Mouse (Mus musculus) MEL (cell line): ENCODE data around the gene Casp14. TPM values are rescaled to one million over a fixed set of nuclear protein-coding genes. Genes with fewer than 3 reads are reported as not detected.

ENCODE experiments used
- DNase-seq: peaks from one replicate; pipeline ENCODE4 v3.0.0; 2011; ENCODE audit warnings: low read depth, low spot score
- H3K27ac ChIP-seq: 2 replicates; pipeline ENCODE4 v1.5.1; 2012; ENCODE audit warnings: low read depth, mild to moderate bottlenecking, control low read depth, low read length, moderate library complexity; ENCODE audit not compliant: control insufficient read depth
- H3K27me3 ChIP-seq, 2 experiments: fragments of 150-350 bp in 1 of 2; sonication (generic) in 1 of 2; 2 replicates each; pipeline ENCODE4 v1.6.1; 2012; ENCODE audit warnings: low read length in 2 of 2, mild to moderate bottlenecking in 2 of 2, improper control_type of control experiment in 1 of 2, moderate library complexity in 1 of 2; ENCODE audit not compliant: insufficient read depth in 2 of 2, control insufficient read depth in 1 of 2
- H3K36me3 ChIP-seq, 2 experiments: 2 replicates each; pipeline ENCODE4 v1.6.1; 2012 to 2014; ENCODE audit warnings: low read length in 2 of 2, improper control_type of control experiment in 1 of 2, inconsistent platforms in 1 of 2, mild to moderate bottlenecking in 1 of 2; ENCODE audit not compliant: insufficient read depth in 2 of 2, control insufficient read depth in 1 of 2
- H3K4me1 ChIP-seq, 2 experiments: fragments of 150-350 bp in 1 of 2; sonication (generic) in 1 of 2; 2 replicates each; pipeline ENCODE4 v1.6.1; 2012; ENCODE audit warnings: low read length in 2 of 2, improper control_type of control experiment in 1 of 2, mild to moderate bottlenecking in 1 of 2; ENCODE audit not compliant: insufficient read depth in 2 of 2, control insufficient read depth in 1 of 2
- H3K4me3 ChIP-seq, 2 experiments: fragments of 150-350 bp in 1 of 2; sonication (generic) in 1 of 2; 2 replicates each; pipeline ENCODE4 v1.5.1; 2012; ENCODE audit warnings: low read depth in 2 of 2, low read length in 2 of 2, mild to moderate bottlenecking in 2 of 2, moderate library complexity in 2 of 2, control low read depth in 1 of 2, improper control_type of control experiment in 1 of 2; ENCODE audit not compliant: control insufficient read depth in 1 of 2, insufficient read depth in 1 of 2
- H3K79me2 ChIP-seq: 2 replicates; pipeline ENCODE4 v1.6.1; 2012; ENCODE audit warnings: mild to moderate bottlenecking, low read length, moderate library complexity; ENCODE audit not compliant: control insufficient read depth, poor library complexity, insufficient read depth
- H3K9ac ChIP-seq: 2 replicates; pipeline ENCODE4 v1.6.1; 2012; ENCODE audit warnings: low read depth, mild to moderate bottlenecking, control low read depth, low read length, moderate library complexity; ENCODE audit not compliant: control insufficient read depth, poor library complexity, severe bottlenecking
- H3K9me3 ChIP-seq: fragments of 150-350 bp; sonication (generic); replicated peaks from 2 replicates; pipeline ENCODE4 v1.6.1; 2012; ENCODE audit warnings: mild to moderate bottlenecking, low read length, improper control_type of control experiment, moderate library complexity; ENCODE audit not compliant: insufficient read depth
- CHD1 ChIP-seq: IDR thresholded peaks from 2 replicates; pipeline ENCODE4 v1.6.1; 2012; ENCODE audit warnings: low read depth, mild to moderate bottlenecking, inconsistent platforms, low read length, improper control_type of control experiment
- CHD2 ChIP-seq: IDR thresholded peaks from 2 replicates; pipeline ENCODE4 v1.6.1; 2011; ENCODE audit warnings: low read length, improper control_type of control experiment
- CTCF ChIP-seq, 3 experiments: IDR thresholded peaks in 2 of 3; conservative IDR thresholded peaks in 1 of 3; 2 replicates each; pipeline ENCODE4 v1.5.1; 2011 to 2012; ENCODE audit warnings: low read length in 3 of 3, low read depth in 2 of 3, mild to moderate bottlenecking in 2 of 3, improper control_type of control experiment in 1 of 3, inconsistent platforms in 1 of 3, mixed read lengths in 1 of 3, moderate library complexity in 1 of 3; ENCODE audit not compliant: control insufficient read depth in 1 of 3, insufficient read depth in 1 of 3, poor library complexity in 1 of 3, severe bottlenecking in 1 of 3
- E2F4 ChIP-seq: IDR thresholded peaks from 2 replicates; pipeline ENCODE4 v1.6.1; 2011; ENCODE audit warnings: low read depth, low read length, improper control_type of control experiment, borderline replicate concordance
- EP300 ChIP-seq, 2 experiments: IDR thresholded peaks; 2 replicates each; pipeline ENCODE4 v1.6.1; 2011; ENCODE audit warnings: improper control_type of control experiment in 2 of 2, low read length in 2 of 2, low read depth in 1 of 2, mild to moderate bottlenecking in 1 of 2
- GABPA ChIP-seq: IDR thresholded peaks from 2 replicates; pipeline ENCODE4 v1.6.1; 2012; ENCODE audit warnings: low read depth, mild to moderate bottlenecking, inconsistent platforms, low read length, improper control_type of control experiment, moderate library complexity
- GATA1 ChIP-seq: IDR thresholded peaks from 2 replicates; pipeline ENCODE4 v1.6.1; 2011; ENCODE audit warnings: low read depth, low read length, improper control_type of control experiment
- HCFC1 ChIP-seq: IDR thresholded peaks from 2 replicates; pipeline ENCODE4 v1.6.1; 2012; ENCODE audit warnings: low read depth, mild to moderate bottlenecking, inconsistent platforms, low read length, improper control_type of control experiment, moderate library complexity
- KAT2A ChIP-seq: conservative IDR thresholded peaks from 2 replicates; pipeline ENCODE4 v1.6.1; 2012; ENCODE audit warnings: low read depth, low read length, improper control_type of control experiment, inconsistent platforms
- MAFK ChIP-seq: IDR thresholded peaks from 2 replicates; pipeline ENCODE4 v1.6.1; 2011; ENCODE audit warnings: low read depth, mild to moderate bottlenecking, low read length, improper control_type of control experiment, borderline replicate concordance
- MAX ChIP-seq: IDR thresholded peaks from 2 replicates; pipeline ENCODE4 v1.6.1; 2011; ENCODE audit warnings: low read length, improper control_type of control experiment
- MYB ChIP-seq: IDR thresholded peaks from 2 replicates; pipeline ENCODE4 v1.6.1; 2011; ENCODE audit warnings: mild to moderate bottlenecking, low read depth, low read length, improper control_type of control experiment
- MYC ChIP-seq: IDR thresholded peaks from 2 replicates; pipeline ENCODE4 v1.6.1; 2011; ENCODE audit warnings: low read depth, mild to moderate bottlenecking, low read length, improper control_type of control experiment, moderate library complexity
- NELFE ChIP-seq: IDR thresholded peaks from 2 replicates; pipeline ENCODE4 v1.6.1; 2011; ENCODE audit warnings: low read depth, low read length, improper control_type of control experiment
- NRF1 ChIP-seq: IDR thresholded peaks from 2 replicates; pipeline ENCODE4 v1.6.1; 2014; ENCODE audit warnings: low read depth, mild to moderate bottlenecking, inconsistent platforms, low read length, improper control_type of control experiment, moderate library complexity; ENCODE audit not compliant: poor library complexity, insufficient read depth, severe bottlenecking
- POLR2AphosphoS2 ChIP-seq: IDR thresholded peaks from 2 replicates; pipeline ENCODE4 v1.6.1; 2011; ENCODE audit warnings: low read length, improper control_type of control experiment
- POLR2AphosphoS5 ChIP-seq: IDR thresholded peaks from 2 replicates; pipeline ENCODE4 v1.6.1; 2012; ENCODE audit warnings: low read depth, borderline replicate concordance, mild to moderate bottlenecking, inconsistent platforms, low read length, moderate library complexity, mixed read lengths
- RAD21 ChIP-seq: IDR thresholded peaks from 2 replicates; pipeline ENCODE4 v1.6.1; 2011; ENCODE audit warnings: mild to moderate bottlenecking, low read depth, low read length, improper control_type of control experiment
- RCOR1 ChIP-seq: IDR thresholded peaks from 2 replicates; pipeline ENCODE4 v1.6.1; 2012; ENCODE audit warnings: low read depth, mild to moderate bottlenecking, inconsistent platforms, low read length, improper control_type of control experiment
- SMC3 ChIP-seq: IDR thresholded peaks from 2 replicates; pipeline ENCODE4 v1.6.1; 2011; ENCODE audit warnings: low read depth, low read length, improper control_type of control experiment
- TAL1 ChIP-seq: IDR thresholded peaks from 2 replicates; pipeline ENCODE4 v1.6.1; 2012; ENCODE audit warnings: mild to moderate bottlenecking, inconsistent platforms, low read length, moderate library complexity, mixed read lengths
- TCF12 ChIP-seq: IDR thresholded peaks from 2 replicates; pipeline ENCODE4 v1.6.1; 2014; ENCODE audit warnings: low read depth, mild to moderate bottlenecking, inconsistent platforms, low read length, improper control_type of control experiment, moderate library complexity
- UBTF ChIP-seq: IDR thresholded peaks from 2 replicates; pipeline ENCODE4 v1.6.1; 2012; ENCODE audit warnings: low read depth, mild to moderate bottlenecking, inconsistent platforms, low read length, improper control_type of control experiment, moderate library complexity, borderline replicate concordance; ENCODE audit not compliant: insufficient read depth
- ZC3H11A ChIP-seq: IDR thresholded peaks from 2 replicates; pipeline ENCODE4 v1.6.1; 2012; ENCODE audit warnings: low read depth, mild to moderate bottlenecking, inconsistent platforms, low read length, improper control_type of control experiment
- ZKSCAN1 ChIP-seq: IDR thresholded peaks from 2 replicates; pipeline ENCODE4 v1.6.1; 2012; ENCODE audit warnings: low read depth, mild to moderate bottlenecking, inconsistent platforms, low read length, improper control_type of control experiment, moderate library complexity
- ZMIZ1 ChIP-seq: IDR thresholded peaks from 2 replicates; pipeline ENCODE4 v1.6.1; 2012; ENCODE audit warnings: low read depth, mild to moderate bottlenecking, inconsistent platforms, low read length, improper control_type of control experiment, moderate library complexity
- ZNF384 ChIP-seq: IDR thresholded peaks from 2 replicates; pipeline ENCODE4 v1.6.1; 2012; ENCODE audit warnings: low read depth, mild to moderate bottlenecking, inconsistent platforms, low read length, improper control_type of control experiment
- polyA plus RNA-seq, 2 experiments: library from polyadenylated mRNA; stranded (reverse) in 1 of 2; unstranded in 1 of 2; fragments of >175 nt in 1 of 2; fragments of >200 nt in 1 of 2; gene quantifications; 2 replicates each; pipeline versions ENCODE4 v1.2.1 to v1.2.4; 2012; ENCODE audit warnings: low replicate concordance in 2 of 2, low read depth in 1 of 2; ENCODE audit not compliant: insufficient read length in 2 of 2, insufficient read depth in 1 of 2, missing spikeins in 1 of 2
- total RNA-seq: library from RNA; depleted of rRNA; stranded (reverse); fragments of 300-350 nt; gene quantifications from 2 replicates; pipeline ENCODE4 v1.2.3, GENCODE M21; 2012

Casp14 gene
- total and polyA plus RNA-seq, 3 experiments: not detected

DNA sequence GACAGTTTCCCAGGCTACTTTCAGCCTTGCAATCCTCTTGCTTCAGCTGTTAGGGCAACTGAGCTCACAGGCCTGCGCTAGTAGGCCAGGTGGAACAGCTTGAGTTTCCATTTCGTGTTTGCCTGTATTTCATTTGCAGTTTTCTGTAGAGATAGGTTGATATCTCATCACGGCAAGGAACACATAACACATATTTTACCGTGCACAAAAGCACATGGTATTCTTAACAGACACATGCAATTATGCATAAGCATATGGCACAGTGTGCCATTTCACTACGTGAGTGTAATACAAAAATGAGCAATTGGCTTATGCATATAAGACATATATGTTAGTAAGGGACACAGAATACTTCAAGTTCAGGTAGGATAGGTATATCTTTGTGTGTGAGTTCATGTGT is 9.8 kb upstream of the Casp14 start:
- no peaks in the 10 kb centered on the region for H3K79me2 ChIP-seq
- no peak overlapping the region for H3K4me3 ChIP-seq
- H3K9me3 ChIP-seq: no peaks in the 10 kb centered on the region
- H3K4me1 ChIP-seq: no peaks in the 10 kb centered on the region
- H3K27ac ChIP-seq: no peak overlapping the region
- no peaks in the 10 kb centered on the region for H3K36me3 ChIP-seq
- H3K9ac ChIP-seq: no peak overlapping the region
- H3K27me3 ChIP-seq: no peaks in the 10 kb centered on the region
- DNase-seq: no peak
- TF ChIP-seq POLR2AphosphoS5: no peak
- no peak for TF ChIP-seq MAFK
- TF ChIP-seq UBTF: no peak

DNA sequence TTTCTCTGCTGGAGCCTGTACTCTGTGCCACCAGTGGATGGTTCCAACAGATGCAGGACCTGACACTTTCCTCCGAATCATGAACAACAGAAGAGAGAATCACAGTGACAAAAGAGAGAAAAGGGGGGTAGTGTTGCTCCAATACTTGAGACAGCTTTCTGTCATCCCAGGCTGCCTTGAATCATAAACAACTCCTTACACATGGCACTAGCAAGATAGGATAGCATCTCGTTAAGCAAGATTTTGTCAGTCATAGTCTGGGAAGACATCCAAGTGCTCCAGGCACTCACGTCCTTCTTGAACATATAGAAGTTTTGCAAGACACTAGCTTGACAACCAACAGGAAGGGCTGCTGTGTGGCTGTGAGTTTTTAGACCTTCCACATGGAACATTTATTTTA is 8.9 kb upstream of the Casp14 start:
- Histone ChIP-seq H3K4me1 (no peaks in the 10 kb centered on the region), H3K27me3 (no peaks in the 10 kb centered on the region), H3K79me2 (no peaks in the 10 kb centered on the region)
- TF ChIP-seq ZKSCAN1 (no peak), RAD21 (no peak), NELFE (no peak), GABPA (no peak), SMC3 (no peak), ZMIZ1 (no peak), HCFC1 (no peak), KAT2A (no peak)
- TF ChIP-seq, all 39 proteins: peak for 0
- Histone ChIP-seq H3K27ac (no peak overlapping the region), H3K4me3 (no peak overlapping the region), H3K9me3 (no peaks in the 10 kb centered on the region), H3K9ac (no peak overlapping the region), H3K36me3 (no peaks in the 10 kb centered on the region)
- no peak for DNase-seq

DNA sequence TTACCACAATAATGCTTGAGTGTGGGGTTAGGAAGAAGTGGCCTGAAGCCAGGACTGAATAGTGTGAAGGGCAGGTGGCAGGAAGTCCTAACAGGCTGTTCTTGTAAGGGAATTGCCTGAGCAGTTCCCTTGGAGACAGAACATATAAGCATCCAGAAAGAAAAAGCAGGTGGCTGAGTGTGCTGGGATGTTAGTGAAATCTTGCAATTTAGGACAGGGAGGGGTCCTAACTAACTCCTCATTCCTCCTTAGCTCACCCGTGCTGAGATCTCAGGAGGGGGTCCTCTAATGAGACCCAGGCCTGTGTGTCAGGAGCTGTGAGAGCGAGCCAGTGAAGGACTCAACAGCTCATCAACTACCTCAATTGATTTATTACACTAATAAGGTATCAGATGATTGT is 5.3 kb upstream of the Casp14 start:
- H3K9me3 ChIP-seq: no peaks in the 10 kb centered on the region
- no peak overlapping the region for H3K9ac ChIP-seq
- TF ChIP-seq GATA1 (no peak), MAX (no peak), TAL1 (no peak), TCF12 (no peak), MYC (no peak), ZNF384 (no peak), EP300 (IDR thresholded peaks at IDR 0.05; ENCODE audit: low read depth in 1 of 2, low read length in 2 of 2) (no peak), NELFE (no peak), CHD2 (no peak), E2F4 (no peak), CHD1 (no peak), CTCF (IDR thresholded peaks at IDR 0.05 in 2 of 3, conservative IDR thresholded peaks at IDR 0.05 in 1 of 3; ENCODE audit: control insufficient read depth in 1 of 3, insufficient read depth in 1 of 3, low read depth in 2 of 3, low read length in 3 of 3, poor library complexity in 1 of 3, severe bottlenecking in 1 of 3) (no peak), POLR2AphosphoS2 (no peak), NRF1 (no peak), ZC3H11A (no peak), SMC3 (no peak), MYB (no peak), RCOR1 (no peak), ZKSCAN1 (no peak)
- TF ChIP-seq, all 39 proteins: peak for 0
- Histone ChIP-seq H3K36me3 (no peaks in the 10 kb centered on the region), H3K4me1 (no peaks in the 10 kb centered on the region), H3K27ac (no peak overlapping the region), H3K4me3 (no peak overlapping the region), H3K27me3 (no peaks in the 10 kb centered on the region), H3K79me2 (no peaks in the 10 kb centered on the region)
- no peak for DNase-seq
